Mouse (Mus musculus) liver, embryonic 14.5 days (tissue): Measurements from ENCODE around the gene Kcnk5.
A peak's percentile ranks its signal among the peaks of the same experiment; 100 is the strongest.

Source experiments
- CTCF ChIP-seq: IDR thresholded peaks from 2 replicates; pipeline ENCODE4 v1.5.1; 2016; ENCODE audit warnings: antibody characterized with exemption, low read depth, control low read depth
- EP300 ChIP-seq: IDR thresholded peaks from 2 replicates; pipeline ENCODE4 v1.6.1; 2016; ENCODE audit warnings: antibody characterized with exemption, low read depth

GRCm38 (mm10) chr14:20113964-20114363, 67.6 kb downstream of the Kcnk5 start:
- peak; percentile 92 for TF ChIP-seq CTCF
- TF ChIP-seq EP300, result no peak
